Mouse (Mus musculus): Measurements from ENCODE around the gene Gda.

Gene Gda

DNA sequence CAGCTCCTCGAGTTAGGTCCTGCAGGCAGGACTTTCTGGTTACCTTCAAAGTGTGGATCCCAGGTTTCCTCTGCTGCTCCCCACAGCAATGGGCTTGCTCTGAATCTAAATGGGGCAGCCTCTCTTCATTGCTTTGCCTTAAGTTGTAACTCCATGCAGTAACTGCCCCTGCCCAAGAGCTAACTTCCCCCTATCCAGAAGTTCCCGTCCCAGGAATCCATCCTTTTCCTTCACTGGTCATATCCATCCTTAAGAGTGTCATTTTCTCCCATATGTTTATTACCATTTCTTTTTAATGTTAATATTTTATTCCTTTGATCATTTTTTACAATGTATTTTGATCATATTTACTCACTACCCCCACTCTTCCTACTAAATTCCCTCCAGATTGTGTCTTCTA is at the start of gene Gda:
Gene Gda, minus strand, starts transcription at position 101 of the 400 bp plus-strand sequence.
- DNase-seq (ENCODE audit: low spot score) = no peak

DNA sequence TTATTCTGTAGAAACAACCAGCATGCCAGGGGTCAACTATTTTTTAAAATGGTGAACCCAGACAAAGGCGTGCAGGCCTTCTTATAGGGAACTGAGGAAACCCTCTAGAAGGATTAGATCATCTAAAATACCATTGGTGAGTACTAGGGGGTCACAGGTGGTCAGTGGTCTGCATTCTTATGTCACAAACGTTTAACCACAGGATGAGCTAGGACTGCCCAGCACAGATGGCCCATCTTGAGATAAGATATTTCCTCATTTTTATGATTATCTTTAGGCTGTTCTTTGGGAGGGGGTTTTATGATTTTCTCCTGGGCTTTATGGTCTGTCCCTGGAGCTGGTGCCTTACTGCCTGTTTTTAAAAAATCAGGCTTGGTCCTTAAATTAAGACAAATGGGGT is 47.0 kb upstream of the Gda start:
- DNase-seq (ENCODE audit: low spot score) = no peak

DNA sequence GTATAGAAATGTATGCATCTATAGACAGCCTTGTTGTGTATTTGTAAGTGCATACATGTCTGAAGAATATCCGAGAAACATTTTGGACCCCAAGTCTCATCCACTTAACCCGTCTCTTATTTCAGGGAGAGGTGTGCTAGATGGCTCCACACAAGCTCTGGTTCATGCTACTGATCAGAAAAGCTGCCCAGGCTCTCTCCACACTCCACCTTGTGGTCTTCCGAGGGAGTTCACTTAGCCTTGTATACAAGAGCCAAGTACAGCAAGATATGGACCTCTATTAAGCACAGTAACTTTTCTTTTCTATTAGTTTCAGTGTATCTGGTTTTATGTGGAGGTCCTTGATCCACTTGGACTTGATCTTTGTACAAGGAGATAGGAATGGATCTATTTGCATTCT is 36.9 kb upstream of the Gda start:
- DNase-seq (ENCODE audit: low spot score) = no peak

DNA sequence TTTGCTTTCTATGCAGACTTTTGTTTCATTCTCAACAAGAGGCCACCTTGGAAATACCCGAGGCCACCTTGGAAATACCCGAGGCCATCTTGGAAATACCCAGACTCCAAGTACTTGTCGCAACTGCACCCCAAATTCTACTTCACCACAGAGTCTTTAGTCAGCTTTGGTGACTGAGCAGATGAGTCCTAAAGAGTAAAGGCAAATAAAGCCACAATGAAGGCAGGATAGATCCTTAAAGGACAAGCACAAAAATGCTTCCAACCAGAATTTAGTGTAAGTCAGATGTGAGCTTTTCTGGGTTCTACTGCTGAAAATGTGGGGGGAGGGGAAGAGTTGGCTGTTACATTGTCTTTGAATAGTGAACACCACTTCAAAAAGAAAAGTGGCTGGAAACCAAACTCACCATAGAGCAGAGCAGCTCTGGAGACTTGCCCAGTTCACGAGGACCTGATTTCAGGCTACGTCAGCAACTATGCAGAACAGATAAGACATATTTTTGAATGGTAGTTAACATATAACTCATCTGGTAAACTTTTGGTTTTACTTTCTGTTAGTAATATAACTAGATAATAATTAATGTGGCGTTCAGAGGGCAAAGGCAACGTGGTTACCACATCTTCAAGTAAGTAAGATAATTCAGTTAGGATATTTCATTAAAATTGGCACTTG is 34.5 kb upstream of the Gda start:
- no peak for DNase-seq (ENCODE audit: low spot score)

DNA sequence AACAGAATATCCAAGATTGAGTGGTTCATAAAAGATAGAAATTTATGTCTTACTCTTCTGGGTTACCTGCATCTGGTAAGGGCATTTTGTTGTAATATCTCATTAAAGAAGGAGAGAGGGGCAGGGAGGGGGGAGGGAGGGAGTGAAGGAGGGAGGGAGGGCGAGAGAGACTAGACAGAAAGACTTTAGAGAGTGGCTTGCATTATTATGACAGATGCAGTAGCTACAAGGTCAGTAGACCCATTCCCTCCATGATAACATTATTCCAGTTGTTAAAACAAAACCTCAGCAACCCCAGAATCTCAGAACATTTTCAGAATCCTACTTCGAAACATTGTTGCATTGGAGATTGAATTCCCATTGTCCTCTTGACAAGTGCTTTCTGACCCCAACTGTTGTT is 33.9 kb upstream of the Gda start:
- DNase-seq (ENCODE audit: low spot score) = no peak

DNA sequence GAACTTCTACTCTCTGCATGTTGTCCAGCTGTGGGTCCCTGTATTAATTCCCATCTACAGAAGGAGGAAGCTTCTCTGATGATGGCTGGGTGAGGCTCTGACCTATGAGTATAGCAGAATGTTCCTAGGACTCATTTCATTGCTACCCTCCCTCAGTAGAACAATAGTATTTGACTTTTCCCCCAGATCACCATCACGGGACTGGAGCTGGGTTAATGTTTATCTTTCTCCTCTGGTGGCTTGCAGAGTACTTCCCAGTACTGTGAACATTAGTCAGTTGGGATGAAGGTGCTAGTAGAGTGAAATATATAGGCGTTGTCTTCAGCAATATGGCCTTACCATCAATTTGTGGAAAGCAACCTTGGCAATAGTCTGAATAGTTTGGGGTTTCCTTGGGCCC is 31.5 kb upstream of the Gda start:
- no peak for DNase-seq (ENCODE audit: low spot score)

DNA sequence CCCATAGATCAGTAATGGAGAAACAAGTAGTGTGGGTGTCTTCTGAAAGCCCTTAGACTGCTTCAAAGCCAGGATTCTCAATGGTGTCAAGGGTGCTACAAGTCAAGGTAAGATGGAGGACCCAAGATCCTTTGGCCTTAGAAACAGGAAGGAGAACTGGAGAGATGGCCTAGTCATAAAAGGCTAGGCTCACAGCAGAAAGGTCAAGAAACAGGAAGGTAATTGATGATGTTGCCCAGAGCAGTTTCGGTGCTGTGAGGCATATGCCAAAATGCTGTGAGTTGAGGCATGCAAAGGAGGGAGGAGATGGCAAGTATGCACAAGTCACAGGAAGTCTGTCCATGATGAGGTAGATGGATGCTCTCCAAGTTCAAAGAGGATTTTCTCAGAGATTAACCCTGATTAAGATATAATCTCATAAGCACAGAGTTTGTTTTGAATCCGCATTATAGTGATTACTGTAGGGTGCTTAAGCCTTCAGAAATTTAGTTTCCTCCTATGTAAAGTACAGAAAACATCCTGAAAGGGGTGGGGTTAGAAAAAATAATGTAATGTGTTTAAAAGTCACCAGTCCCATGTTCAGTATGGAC is 26.2 kb upstream of the Gda start:
- DNase-seq (ENCODE audit: low spot score) = no peak

DNA sequence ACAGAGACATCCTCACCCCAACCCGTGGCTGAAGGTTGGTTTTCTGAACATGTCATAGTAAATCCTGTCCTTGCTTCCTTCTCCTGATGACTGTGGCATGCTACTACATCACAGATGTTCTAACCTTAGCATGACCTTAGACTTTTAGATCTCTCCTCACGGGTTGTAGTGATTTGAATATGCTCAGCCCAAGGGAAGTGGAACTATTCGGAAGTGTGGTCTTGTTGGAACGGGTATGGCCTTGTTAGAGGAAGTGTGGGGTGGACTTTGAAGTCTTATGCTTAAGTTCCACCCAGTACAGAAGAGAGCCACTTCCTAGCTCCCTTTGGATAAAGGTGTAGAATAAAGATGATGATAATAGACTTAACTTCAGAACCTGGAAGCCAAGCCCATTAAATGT is 22.6 kb upstream of the Gda start:
- no peak for DNase-seq (ENCODE audit: low spot score)

DNA sequence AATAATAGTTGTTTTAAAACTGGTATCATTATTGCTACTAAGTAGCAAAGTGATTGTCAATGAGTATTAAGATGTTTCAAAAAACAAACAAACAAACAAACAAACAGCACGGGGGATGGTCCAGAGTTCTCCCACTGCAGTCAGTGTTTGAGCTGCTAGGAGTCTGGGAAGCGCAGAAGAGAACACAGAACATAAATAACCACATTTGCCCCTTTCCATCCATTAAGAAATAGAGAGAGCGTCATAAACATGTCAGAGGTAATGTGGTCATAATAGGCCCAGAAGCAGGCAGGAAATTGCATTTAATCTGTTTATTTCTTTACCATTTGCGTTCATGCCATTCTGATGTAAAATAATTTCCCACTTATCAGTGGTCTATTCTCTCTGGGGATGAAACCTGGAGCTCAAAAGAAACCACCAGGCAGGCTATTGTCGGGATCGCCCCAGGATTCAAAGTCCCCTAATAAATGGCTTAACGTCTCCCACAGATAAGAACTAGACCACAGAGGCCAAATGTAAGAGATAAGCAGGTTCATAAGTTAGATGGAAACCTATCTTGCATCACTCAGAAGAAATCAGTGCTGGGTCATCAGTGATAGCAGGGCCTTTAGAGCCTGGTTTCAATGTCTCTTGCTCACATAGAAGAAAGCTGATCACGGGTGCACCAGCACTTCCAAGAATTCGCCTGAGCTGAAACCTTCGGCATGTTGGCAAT is 20.7 kb upstream of the Gda start:
- peak; percentile 7 for DNase-seq (ENCODE audit: low spot score)

DNA sequence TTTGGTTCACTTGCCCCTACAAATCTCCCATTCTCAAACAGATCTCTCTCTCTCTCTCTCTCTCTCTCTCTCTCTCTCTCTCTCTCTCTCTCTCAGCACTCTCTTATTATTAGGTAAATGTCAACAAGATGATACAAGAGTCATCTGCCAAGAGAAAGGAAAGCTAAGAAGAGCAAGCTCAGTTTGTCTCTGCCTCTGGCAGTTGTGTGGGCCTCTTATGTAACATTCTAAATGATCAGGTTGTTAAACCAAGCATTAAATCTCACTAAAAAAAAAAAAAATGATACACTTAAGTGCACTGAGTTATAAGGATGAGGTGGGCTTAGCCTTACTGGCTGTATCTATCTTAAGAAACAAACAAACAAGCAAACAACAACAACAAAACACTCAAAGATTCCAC is 18.1 kb upstream of the Gda start:
- no peak for DNase-seq (ENCODE audit: low spot score)

DNA sequence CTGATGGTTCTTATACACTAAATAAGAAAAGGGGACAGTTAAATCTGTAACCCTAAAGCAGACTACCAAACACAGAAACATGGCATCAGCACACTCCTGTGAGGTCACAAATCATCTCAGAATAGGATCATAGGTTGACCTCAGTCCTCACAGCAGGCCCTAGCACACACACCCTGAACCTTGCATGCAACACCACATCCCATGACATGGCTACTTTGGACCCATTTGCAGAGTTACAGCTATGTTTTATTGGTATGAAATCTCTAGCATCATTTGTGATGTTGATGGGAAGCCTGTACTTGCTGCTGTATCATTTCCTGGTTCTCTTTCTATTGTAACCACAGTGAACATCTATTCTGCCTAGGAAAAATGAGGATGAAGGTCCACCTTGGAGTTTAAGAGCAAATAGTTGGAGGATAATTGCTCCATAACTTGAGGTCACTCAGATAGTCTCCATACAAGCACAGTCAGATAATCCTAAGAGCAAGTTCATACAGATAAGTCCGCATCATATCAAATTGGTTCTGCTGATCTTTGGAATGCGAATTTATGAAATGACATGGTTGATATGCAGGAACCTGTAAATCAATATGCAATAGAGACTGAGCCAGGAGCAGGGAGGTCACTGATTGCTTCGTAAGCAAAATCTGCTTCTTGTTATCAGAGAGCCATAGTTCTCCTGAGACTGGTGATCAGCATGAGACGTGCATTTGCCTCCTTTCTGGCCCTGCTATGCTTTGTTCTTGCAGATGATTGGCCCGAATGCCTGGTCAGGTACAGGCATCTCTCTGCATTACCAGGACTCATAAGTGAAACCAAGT is 14.1 kb upstream of the Gda start:
- no peak for DNase-seq (ENCODE audit: low spot score)

DNA sequence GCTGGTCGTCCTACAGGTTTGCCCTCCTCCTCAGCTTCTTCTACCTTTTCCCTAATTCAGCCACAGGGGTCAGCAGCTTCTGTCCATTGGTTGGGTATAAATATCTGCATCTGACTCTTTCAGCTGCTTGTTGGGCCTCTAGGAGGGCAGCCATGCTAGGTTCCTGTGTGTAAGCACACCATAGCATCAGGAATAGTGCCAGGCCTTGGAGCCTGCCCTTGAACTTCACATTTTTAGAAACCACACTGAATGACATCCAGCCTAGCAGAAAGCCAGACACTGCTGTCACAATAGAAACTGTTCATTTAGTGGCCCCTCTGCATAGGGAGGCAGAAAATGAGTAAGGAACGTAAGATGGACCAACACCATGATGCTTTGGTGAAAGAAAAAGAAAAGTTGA is 8.9 kb upstream of the Gda start:
- no peak for DNase-seq (ENCODE audit: low spot score)

DNA sequence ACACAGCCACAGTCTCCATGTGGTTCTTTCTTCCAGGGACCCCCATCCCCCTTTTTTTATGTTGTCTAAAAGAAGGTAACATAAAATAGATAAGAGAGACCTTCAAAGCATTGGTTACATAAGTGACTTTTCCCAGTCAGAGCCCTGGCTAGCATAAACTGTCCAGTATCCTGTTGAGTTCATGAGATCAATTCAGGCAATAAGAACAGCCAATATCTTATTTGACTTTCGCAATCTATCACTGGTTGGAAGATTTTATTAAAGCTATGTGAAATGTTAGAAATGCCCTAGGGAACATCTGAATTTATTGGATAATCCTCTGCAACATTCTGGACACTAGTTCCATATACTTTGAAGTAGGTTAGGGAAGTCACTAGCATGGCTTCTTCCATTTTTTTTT is 7.8 kb upstream of the Gda start:
- DNase-seq (ENCODE audit: low spot score) = no peak

DNA sequence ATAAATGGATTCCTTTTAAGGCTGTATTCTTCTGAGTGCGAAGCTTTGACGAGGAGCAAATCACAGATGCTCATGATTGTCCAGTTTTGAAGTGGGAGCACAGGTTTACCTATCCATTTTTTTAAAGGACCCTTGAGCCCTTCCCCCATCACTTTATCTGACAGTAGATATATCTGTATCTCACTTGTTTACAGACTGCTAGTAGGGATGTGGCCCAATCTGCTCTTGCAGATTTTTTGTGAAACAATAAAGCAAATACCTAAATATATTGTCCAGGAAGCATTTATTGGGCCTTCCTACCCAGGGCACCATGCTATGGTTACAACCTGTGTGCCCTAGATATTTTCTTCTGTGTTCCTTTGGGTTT is 6.8 kb upstream of the Gda start:
- no peak for DNase-seq (ENCODE audit: low spot score)

DNA sequence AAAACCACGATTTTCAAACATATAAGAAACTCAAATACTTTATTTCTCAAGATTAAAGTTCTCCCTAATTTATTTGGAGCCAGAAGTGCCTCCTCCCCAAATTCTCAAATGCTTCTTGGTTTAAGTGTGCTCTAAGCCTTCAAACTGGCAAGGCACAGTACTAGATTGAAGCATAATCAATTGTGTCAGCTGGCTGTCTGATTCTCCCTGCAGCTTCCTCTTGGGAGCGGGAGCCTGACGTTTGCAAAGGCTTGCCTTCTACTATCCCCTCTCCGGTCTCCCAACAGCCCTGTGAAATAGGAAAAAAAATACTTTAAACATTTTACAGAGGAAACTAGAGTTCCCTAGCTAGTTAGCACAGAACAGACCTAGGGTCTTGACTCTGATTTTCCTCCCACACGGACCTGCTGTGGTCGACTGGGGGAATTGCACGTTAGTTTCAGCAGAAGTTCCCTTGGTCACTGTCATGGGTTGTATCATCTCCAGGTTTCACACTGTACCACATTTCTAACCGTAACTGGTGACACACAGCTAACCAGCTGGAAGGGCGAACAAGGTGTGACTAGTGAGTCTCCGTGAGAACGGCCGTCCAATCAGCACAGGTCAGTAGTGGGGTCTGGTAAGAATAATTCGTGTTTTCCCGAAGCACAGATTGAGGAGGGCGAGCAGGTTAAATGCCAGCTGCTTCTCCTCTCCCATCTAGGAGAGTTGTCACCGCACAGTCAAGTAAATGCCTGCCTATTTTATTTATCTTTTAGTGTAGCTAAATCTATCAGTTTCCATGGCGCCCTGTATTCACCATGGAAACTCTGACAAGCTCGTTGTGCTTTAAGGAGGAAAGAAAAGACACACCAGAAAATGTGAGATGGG is 6.2 kb upstream of the Gda start:
- DNase-seq (ENCODE audit: low spot score) = no peak

DNA sequence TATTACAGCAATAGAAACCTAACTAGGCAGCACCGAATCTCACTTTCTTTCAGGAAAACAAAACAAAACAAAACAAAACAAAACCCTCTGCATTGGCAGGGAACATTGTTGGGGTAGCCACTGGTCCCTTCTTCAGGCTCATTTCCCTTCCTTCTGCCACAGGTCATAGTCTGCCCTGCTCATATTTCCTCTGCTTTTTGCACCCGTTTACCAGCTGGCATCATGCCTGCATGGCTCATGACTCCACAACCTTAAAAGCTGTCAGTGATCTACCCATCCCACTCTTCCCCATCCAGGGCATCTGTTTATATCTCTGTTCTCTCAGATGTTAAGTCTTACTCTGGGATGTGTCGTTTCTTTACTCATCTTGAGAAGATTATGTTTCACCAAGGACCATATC is 5.3 kb upstream of the Gda start:
- DNase-seq (ENCODE audit: low spot score) = no peak

DNA sequence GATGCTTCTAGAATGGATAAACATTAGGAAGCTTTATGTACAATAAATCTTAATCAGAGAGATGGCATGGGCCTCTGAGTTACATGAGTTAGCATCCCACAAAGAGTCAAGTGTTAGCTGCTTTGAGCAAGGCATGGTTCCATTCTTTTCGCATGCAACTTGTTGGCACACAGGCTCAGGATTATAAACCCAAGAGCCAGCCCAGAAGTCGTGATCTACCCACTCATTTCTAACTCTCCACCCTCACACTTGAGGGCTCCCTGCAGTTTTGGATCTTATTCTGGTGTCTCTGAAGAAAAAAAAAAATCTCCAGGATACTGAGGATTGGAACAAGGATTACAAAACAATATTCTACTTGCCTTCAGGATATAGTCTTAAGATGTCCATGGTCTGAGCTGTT is 4.5 kb upstream of the Gda start:
- no peak for DNase-seq (ENCODE audit: low spot score)

DNA sequence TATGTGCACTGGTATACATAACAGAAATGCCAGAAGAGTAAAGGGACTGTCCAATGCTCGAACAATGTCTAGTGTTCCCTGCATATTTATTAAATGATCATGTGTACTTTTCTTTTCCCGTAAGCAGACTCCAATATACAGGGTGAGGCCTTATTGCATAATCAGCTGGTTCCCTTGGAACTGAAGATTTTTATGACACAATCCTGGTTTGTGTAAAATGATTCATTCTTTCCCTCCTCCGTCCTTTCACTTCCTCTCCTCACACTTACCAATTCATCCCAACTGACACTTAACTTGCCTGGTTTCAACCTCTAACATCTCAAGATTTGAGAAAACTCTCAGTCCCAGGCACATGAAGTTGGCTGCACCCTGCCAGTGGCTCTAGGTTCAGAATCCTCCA is 3.5 kb upstream of the Gda start:
- no peak for DNase-seq (ENCODE audit: low spot score)

DNA sequence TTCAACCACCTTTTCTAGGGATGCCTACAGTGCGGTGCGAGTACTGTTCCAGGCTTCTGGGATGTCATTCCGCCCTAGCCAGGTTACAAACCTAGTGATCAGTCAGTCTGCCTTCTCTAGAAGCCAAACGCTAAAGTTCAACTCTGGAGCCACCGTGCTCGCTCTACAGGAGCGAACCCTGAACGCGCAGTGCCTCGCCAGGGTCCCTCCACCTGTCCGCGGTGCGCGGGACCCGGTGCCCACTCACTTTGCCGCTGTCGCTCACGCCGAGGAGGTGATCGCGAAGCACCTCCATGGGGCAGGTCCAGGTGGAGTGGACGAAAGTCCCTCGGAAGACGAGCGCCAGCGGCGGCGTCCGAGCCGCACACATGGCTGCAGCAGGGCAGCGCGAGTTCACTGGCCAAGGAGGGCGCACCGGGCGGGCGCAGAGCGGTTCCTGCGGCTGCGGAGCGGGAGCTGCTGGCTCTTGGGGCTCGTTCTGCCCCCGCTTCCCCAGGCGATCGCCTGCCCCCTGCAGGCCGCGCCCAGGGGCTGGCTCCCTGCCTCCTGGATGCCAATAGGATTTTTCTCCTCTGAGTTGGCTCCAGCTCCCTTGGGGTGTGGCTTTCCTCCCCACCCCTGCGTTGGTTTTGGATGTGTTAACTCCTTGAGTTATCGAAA is 994 bp downstream of the Gda start:
- peak; percentile 79 for DNase-seq (ENCODE audit: low spot score)

DNA sequence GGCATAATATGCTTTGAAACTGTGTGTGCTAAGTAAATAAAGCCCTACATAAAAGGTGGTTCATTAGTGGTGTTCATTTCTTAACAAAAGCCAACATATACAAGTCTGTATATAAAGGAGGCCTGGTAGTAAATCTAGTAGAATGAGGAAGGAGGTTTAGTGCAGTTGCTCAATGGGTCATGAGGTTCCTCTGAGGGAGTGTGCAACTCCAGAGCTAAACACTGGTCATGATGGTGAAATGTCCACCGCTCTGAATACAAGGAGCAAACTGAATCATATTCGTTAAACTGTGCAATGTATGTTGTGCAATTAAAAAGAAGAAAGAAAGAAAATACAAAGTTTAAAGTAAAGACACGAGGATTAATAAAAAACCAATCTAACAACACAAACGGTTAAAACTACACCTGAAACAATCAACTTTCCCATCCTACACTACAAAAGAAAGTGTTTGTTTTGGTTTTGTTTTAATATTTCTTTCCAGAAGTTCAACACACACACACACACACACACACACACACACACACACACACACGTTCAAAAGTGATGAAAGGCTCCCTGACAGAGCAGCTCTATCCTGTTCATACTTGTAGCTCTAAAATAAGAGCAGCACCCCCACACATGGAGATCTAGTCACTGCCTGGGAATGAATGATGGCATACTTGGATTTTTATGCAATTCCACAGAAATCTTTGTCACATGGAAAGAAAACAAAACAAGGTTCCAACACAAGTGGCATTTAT is 11.9 kb downstream of the Gda start:
- no peak for DNase-seq (ENCODE audit: low spot score)

DNA sequence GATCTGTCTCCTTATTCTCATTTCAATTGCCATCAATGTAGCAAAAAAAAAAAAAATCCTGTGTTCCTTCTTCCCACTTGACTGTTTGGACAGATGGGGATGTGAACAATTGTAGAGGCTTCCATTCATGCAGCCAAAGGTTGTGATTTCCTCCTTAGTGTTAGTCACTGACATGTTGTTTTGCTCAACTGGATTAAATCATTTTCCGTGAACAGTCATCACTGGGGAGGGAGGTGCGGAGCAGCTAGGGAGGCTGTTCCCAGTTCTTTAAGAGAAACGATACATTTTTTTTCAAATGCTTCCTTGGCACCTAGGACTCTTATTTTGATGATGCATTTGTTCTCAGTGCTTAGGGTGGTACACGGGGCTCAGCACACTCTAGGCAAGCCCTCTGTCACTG is 15.8 kb downstream of the Gda start:
- no peak for DNase-seq (ENCODE audit: low spot score)
